Mouse (Mus musculus): ENCODE measurements around the gene Cdk6.
"Not testable (repeated sequence)": the region's sequence is repeated elsewhere in the genome, so short reads cannot be mapped to it uniquely, and the experiment has no call there.

Cdk6 gene

DNA sequence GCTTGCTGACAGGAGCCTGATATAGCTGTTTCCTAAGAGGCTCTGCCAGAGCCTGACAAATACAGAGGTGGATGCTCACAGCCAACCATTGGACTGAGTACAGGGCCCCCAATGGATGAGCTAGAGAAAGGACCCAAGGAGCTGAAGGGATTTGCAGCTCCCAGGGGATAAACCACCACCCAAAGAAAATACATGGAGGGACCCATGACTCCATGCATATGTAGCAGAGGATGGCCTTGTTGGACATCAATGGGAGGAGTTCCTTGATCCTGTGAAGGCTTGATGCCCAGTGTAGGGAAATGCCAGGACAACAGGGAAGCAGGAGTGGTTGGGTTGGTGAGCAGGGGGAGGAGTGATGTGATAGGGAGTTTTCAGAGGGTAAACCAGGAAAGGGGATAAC lies 190.8 kb downstream of the Cdk6 start:
- in situ Hi-C loops (cut with MboI; ENCODE audit: unreplicated experiment in 2 of 2), result not testable (repeated sequence)

- in situ Hi-C loops (cut with MboI; ENCODE audit: unreplicated experiment in 2 of 2), result no loop called here
These were observed 195.4 kb downstream of the Cdk6 start for GRCm38 (mm10) chr5:3536592-3537212.

- in situ Hi-C loops (cut with MboI; ENCODE audit: unreplicated experiment in 2 of 2), result no loop called here
These were observed 197.5 kb downstream of the Cdk6 start for GRCm38 (mm10) chr5:3538505-3539472.

GRCm38 (mm10) chr5:3541871-3542270 lies 200.6 kb downstream of the Cdk6 start:
- in situ Hi-C loops (cut with MboI; ENCODE audit: unreplicated experiment in 2 of 2), result loop anchor here in 1 of 2 experiments (10.0 kb wide), 1 partner anchor 163 kb away; no protein-coding TSS in a partner anchor

DNA sequence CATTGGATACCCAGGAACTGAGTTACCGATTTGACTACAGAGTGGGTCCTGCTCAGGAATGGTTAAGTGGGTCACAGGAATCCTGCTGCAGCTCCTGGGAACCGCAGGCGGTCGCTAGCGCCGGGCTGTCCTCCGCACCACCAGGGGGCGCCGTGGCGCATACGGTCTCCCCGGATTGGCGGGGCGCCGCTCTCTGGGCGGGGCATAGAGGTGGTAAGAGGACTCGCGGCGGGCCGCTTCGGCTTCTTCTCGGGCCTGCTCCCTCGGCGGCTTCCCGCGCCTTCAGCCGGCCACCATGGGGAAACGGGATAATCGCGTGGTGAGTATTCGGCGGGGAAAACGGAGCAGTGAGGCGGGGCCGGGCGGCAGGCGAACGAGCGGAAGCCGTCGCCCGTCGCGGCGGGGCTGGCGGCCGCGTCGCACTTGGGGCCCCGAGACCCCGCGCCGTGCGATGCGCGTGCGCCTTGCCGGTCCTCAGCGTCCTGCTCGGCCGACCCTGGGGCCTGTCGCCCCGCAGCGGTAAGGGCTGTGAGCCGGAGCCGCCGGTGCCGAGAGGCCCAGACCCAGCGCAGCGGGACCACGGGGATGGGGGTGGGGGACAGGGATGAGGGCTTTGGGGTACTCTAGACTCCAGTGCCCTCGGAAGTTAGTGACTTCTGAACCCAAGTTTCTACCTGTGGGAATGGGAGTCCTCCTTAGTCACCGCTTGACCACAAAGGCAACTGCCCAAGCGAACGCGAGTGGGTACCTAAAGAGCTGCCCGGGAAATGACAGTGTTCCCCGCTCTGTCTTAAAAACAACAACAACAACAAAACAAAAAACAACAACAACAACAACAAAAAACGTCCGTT lies 202.6 kb downstream of the Cdk6 start, which contains the start of gene Fam133b:
Gene Fam133b (plus strand): TSS at position 205 of the 851 bp plus-strand sequence.
- in situ Hi-C loops (cut with MboI; ENCODE audit: unreplicated experiment in 2 of 2), result loop anchor here in 1 of 2 experiments (10.0 kb wide), 1 partner anchor 161 kb away; no protein-coding TSS in a partner anchor

DNA sequence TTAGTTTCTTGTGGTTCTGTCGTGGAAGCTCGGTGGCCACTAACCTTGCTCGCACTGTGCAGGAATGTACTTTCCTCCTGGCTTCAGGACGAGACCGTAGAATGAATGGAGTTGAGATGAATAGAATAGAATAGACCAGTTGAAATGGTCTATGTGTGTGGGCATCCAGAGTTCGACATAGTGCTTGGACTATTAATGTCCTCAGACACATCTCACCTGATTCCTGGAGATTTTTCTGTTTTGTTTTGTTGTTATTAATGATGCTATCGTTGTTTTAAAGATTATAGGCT lies 203.1 kb downstream of the Cdk6 start:
- in situ Hi-C loops (cut with MboI; ENCODE audit: unreplicated experiment in 2 of 2), result loop anchor here in 1 of 2 experiments (10.0 kb wide), 1 partner anchor 160 kb away; no protein-coding TSS in a partner anchor

GRCm38 (mm10) chr5:3546226-3546625 lies 204.9 kb downstream of the Cdk6 start:
- in situ Hi-C loops (cut with MboI; ENCODE audit: unreplicated experiment in 2 of 2), result loop anchor here in 1 of 2 experiments (10.0 kb wide), 1 partner anchor 159 kb away; no protein-coding TSS in a partner anchor

- in situ Hi-C loops (cut with MboI; ENCODE audit: unreplicated experiment in 2 of 2), result no loop called here
These were observed 210.2 kb downstream of the Cdk6 start for GRCm38 (mm10) chr5:3551481-3551880.

DNA sequence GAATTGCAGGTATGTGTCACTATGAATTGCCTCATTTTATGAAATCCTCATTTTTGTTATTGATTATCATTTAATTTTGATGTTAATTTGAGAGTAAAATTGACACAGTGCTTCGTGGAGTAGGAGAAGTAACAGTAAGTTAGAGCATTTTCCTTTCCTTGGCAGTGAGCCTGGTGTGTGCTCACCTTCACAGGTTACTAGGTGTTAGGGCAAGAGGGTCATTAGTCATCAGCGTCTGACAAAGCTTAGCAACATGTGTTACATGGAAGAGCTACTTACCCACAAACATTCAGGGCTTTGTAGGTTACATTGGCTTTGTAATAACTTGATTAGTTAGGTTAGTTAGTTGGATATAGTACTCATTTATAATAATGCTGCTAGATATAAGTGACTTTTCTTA lies 212.9 kb downstream of the Cdk6 start:
- in situ Hi-C loops (cut with MboI; ENCODE audit: unreplicated experiment in 2 of 2), result no loop called here

GRCm38 (mm10) chr5:3571266-3571665 lies 230.0 kb downstream of the Cdk6 start, which contains the start of gene 1700109H08Rik:
TSS of gene 1700109H08Rik (plus strand) at chr5:3571566.
- in situ Hi-C loops (cut with MboI; ENCODE audit: unreplicated experiment in 2 of 2), result no loop called here

GRCm38 (mm10) chr5:3574825-3575224 lies 233.5 kb downstream of the Cdk6 start:
- in situ Hi-C loops (cut with MboI; ENCODE audit: unreplicated experiment in 2 of 2), result no loop called here

- in situ Hi-C loops (cut with MboI; ENCODE audit: unreplicated experiment in 2 of 2), result no loop called here
These were observed 236.7 kb downstream of the Cdk6 start for GRCm38 (mm10) chr5:3577939-3578338.

DNA sequence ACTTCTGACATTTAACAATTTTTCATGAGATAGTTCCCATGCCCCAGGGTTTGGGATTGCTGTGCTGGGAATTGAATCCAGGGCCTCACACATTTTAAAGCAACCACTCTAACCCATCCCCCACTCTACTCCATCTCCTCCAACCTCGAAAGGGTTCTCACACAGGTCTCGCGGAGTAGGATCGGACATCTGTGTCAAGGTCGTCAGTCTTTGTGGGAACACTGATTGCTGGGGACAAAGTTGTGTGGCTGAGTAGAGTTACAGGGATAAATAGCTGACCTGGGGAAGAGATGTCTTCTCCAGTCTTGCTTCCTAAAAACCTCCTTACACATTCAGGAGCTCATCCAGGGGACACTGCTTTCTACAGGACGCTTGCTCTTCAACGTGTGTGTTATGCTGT lies 237.8 kb downstream of the Cdk6 start:
- in situ Hi-C loops (cut with MboI; ENCODE audit: unreplicated experiment in 2 of 2), result no loop called here
